Mouse (Mus musculus) megakaryocyte, adult 5-6 weeks (primary cell): ENCODE results near the gene Adcy5. TPM values are rescaled to one million over a fixed set of nuclear protein-coding genes. Genes with fewer than 3 reads are reported as not detected.

Experiments used
- ATAC-seq: 2 replicates; pipeline ENCODE4 v1.8.0; 2016; ENCODE audit warnings: mild to moderate bottlenecking, inconsistent platforms; ENCODE audit not compliant: poor library complexity, severe bottlenecking
- total RNA-seq, 2 experiments: library from RNA; stranded (forward) in 1 of 2; stranded (reverse) in 1 of 2; fragments of 153-499, 151-499 nt in 1 of 2; fragments of 221-1000, 200-1000 nt in 1 of 2; gene quantifications; 2 replicates each; pipeline versions ENCODE4 v1.2.3 to v1.2.4; 2015 to 2017

Adcy5 gene
- total RNA-seq, 2 experiments from 2014 or later: not detected

DNA sequence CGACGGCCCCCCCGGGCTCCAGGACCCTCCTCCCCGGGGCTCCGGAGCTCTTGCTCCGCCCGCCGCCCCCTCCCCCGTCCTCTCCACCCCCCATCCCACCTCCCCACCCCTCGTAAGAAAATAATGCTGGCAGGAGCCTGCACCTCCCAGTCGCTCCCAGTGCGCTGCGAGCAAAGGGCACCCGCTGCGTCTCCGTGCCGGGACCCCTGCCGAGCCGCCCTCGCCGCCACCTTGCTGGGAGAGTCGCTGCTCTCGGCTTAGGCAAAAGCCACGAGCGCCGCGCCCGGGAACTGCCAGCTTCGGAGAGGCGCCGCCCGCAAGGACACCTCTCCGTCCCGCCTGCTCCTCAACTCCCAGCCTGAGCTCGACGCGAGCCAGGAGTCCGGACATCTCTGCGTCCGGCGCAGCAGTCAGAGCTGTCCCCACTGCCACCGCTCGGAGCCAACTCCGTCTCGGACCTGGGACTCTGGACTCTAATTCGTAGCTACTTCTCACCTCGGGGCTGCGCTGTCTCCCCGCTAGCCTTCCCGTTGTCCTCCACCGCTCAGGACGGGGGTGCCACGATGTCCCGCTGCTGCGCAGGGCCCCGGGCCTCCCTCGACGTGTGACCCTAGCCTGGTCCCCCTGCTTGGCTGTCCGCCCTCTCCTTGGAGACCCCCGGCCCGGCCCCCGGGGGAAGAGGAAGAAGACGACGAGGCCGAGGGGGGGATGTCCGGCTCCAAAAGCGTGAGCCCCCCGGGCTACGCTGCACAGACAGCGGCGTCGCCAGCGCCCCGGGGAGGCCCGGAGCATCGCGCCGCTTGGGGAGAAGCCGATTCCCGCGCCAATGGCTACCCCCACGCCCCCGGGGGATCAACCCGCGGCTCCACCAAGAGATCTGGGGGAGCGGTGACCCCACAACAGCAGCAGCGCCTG is 971 bp downstream of the Adcy5 start:
- ATAC-seq: no peak

GRCm38 (mm10) chr16:35156306-35156695 is 1.6 kb downstream of the Adcy5 start:
- peak; percentile 51 for ATAC-seq

GRCm38 (mm10) chr16:35156832-35157231 is 2.2 kb downstream of the Adcy5 start:
- ATAC-seq: no peak

GRCm38 (mm10) chr16:35159532-35159931 is 4.9 kb downstream of the Adcy5 start:
- no peak for ATAC-seq

DNA sequence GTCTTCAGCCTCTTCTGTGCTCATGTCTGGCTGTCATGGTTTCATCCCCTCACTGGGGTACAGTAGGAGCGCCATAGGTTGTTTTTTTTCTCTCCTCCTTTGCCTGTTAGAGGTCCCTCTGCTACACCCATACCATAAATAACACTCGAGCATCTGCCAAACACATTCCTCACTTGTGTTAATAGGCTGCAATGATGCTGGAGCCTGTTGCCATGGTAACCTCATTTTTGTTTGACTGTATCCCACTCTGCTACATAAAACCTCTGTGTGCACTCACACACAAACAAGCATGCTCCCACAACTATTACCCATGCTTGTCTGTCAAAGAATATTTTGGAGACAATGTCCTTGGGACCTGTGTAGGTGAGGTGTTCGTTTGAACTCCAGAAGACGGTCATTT is 5.3 kb downstream of the Adcy5 start:
- ATAC-seq: no peak

DNA sequence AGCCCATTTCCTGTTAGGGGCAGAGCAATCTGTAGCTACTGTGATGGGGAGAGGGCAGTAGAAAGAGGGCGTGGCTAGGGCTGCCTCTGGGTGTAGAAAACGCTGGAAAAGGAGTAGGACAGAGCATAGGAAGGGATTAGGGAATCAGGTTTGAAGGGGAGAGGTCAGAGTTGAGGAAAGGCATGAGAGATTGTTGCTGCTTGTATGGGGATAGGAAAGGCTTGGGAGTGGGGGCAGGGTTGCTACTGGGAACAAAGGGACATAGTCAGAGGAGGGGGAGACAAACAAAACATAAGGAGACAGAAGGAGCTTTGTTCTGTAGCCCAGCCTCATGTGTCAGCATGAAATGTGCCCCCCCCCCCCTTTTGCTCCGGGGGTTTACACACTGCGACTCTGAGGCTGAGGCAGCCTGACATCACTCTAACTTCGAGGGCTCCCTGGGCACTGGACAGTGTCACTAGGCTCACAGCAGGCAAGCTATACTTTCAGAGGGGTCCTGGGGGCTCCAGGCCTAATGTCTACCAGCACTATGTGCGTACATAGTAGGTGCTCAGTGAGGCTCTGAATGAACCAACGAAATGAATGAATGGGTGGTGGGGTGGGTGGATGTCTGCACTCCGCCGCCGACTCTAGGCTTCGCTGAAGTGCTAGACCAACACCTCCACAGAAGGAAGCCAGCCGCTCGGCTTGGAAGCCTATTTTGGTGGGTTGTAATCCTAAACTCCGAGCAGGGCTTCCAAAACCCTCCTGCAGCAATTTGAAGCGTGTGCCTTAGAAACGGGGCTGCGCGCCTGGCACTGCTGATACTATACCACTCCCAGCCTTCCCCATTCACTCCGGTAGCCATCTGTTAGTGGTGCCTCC is 9.9 kb downstream of the Adcy5 start:
- ATAC-seq: no peak

- ATAC-seq: no peak
Observed at GRCm38 (mm10) chr16:35165361-35165760, 10.7 kb downstream of the Adcy5 start.

DNA sequence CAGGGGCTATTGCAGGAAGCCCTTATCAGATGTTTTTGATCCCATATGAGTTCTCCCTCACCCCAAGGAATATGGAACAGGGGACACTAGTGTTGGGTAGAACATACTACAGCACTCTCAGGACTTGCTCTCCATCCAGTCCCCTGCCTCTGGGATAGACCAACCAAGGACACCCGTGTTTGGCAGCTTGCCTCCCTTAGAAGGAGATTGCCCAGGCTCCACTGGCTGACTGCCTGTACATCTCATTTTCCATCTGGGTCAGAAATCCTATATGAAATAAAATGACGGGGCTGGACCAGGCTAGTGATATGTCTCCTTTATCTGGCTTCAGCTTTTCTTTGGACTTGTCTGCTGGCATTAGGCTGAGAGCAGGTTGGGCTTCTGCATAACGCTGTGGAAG is 11.1 kb downstream of the Adcy5 start:
- no peak for ATAC-seq

GRCm38 (mm10) chr16:35169431-35169830 is 14.8 kb downstream of the Adcy5 start:
- ATAC-seq: no peak

GRCm38 (mm10) chr16:35172195-35172594 is 17.5 kb downstream of the Adcy5 start:
- ATAC-seq: no peak

DNA sequence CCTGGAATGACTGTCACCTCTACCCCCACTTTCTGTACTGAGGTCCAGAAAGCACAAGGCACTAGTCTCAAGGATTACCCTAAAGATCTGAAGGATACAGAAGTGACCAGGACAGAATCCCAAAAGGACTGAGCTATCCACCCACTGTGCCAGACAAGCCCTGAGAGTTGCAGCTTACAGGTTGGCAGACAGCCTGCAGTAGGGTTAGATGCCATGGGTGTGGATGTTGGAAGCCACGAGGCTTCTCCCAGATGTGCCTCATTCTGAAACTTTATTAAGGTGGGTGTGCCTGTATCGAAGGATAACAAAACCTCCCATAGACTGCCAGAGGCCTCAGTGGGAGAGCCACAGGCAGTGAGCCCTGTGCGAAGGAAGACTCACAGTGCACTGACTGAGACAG is 23.8 kb downstream of the Adcy5 start:
- no peak for ATAC-seq

- no peak for ATAC-seq
Observed at GRCm38 (mm10) chr16:35179082-35179481, 24.4 kb downstream of the Adcy5 start.

DNA sequence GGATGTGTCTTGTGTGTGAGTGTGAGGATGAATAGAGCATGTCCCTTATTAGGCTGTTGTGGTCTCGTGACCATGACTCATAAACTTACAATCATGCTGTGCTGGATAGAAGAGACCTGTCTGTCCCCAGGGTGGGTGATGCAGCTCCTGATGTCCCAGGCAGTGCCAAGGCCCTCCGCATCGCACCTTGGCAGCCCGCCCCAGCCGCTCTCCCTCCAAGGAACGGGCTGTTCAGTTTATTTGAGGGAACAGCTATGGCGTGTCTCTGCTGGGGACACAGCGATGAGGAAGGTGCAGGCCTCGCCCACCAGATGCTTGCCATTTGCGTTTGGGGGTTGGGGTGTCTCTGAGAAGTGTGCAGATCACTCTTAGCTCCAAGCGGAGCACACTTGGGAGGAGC is 28.5 kb downstream of the Adcy5 start:
- no peak for ATAC-seq

GRCm38 (mm10) chr16:35188111-35188510 is 33.4 kb downstream of the Adcy5 start:
- no peak for ATAC-seq

DNA sequence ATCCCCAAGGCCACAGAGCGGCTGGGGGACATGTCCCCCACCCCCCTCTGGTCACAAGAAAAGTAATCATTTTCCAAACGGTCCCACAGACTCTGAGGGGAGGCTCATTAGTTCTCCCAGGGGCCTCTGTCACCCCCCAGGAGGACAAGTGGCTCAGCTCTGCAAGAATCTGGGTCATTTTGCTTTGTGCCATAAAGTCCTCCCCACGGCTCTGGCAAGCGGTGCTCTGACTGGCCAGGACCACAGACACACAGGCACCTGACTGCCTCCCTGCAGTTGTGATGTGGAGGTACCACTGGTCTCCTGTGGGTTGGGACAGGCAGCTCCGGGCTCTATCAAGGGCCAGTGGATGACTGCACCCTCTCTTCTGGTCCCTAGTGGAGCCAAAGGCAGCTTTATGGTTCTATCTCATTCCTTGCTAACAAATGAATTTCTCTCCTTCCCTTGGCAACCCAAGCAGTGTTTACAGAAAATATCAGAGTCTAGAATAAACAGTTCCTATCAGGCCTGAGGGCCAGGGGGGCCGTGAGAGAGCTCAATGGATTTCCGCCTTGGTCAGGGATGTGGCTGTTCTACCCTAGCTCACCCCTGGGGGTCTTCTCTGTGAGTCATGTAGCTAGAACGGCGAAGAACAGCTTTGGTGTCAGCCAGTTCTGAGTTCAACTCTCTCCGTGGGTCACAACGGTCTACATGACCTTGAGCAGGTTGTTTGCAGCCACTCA is 34.9 kb downstream of the Adcy5 start:
- ATAC-seq: no peak

DNA sequence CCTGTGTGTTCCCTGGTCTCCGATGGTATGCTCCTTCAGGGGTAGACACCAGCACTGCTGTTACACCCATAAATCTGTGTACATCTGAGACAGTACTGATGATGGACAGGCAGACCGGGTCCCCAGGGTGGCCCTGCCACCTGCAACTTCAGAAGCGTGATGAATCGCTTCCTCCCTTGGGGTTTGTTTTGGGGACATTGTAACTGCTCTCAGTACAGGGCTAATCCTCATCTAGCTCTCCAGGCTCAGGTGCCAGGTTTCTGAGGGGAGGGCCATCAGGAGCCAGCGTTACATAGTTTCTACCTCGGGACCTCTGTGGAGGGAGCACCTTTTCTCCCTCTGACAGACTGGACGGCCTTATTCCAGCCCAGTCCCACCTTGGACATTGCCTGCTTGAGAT is 36.1 kb downstream of the Adcy5 start:
- ATAC-seq: no peak

DNA sequence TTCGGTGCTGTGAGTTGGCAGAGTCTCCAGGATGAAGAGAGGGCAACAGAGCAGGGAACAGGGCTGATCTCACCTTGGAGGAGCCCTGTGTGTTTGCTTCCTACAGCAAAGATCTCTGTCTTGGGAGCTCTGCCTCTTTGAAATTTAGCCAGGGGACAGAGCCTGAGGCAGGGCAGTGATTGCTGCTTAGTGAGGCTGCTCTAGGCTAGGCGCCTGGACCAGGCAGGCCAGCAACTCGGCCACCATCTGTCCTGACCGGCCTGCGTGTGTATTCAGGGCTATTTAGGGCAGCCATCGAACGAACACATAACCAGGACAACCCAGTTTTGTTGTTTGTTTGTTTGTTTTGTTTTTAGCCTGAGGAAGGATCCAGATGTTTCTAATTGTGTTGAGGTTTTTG is 36.6 kb downstream of the Adcy5 start:
- ATAC-seq: no peak

GRCm38 (mm10) chr16:35192471-35192870 is 37.8 kb downstream of the Adcy5 start:
- no peak for ATAC-seq

GRCm38 (mm10) chr16:35193357-35193756 is 38.7 kb downstream of the Adcy5 start:
- no peak for ATAC-seq

DNA sequence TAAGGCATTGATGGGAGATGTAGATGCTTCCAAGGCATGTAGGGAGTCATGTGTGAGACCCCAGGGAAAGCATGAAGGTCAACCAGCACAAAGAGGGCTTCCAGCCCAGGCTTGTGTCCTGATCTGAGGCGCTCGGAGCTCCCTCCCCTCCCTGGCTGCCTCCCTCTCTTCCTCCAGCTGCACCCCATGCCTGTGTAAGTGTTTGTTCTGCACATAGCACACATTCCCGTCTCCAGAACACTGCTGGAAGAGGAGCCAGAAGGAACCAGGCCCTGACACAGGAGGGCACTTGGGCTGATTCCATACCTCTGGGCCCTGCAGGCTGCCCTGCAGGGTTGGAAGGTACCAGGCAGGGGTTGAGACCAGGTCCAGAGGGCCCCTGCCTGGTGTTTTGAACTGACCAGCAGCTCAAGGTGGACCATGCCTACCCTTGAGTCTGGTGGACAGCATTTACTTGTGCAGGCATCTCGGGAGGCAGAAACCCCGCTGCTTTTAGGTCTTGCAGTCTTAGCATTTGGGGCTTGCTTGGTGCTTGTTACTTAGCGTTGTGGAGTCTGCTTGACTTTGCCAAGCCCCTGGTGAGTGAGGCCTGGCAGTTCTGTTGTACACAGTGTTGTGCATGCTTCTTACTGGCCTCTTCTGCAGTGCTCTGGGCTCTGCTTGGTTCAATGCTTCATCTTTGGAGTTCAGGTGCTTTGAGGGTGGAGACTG is 45.2 kb downstream of the Adcy5 start:
- ATAC-seq: no peak
